Mouse (Mus musculus) stomach, postnatal 0 days (tissue): Measurements from ENCODE around the gene Brms1.

Experiments
- CTCF ChIP-seq: IDR thresholded peaks from 2 replicates; pipeline ENCODE4 v1.5.1; 2016; ENCODE audit warnings: antibody characterized with exemption, low read depth, mild to moderate bottlenecking, moderate library complexity
- EP300 ChIP-seq: optimal IDR thresholded peaks from 2 replicates; pipeline ENCODE3; 2016; ENCODE audit warnings: antibody characterized with exemption

DNA sequence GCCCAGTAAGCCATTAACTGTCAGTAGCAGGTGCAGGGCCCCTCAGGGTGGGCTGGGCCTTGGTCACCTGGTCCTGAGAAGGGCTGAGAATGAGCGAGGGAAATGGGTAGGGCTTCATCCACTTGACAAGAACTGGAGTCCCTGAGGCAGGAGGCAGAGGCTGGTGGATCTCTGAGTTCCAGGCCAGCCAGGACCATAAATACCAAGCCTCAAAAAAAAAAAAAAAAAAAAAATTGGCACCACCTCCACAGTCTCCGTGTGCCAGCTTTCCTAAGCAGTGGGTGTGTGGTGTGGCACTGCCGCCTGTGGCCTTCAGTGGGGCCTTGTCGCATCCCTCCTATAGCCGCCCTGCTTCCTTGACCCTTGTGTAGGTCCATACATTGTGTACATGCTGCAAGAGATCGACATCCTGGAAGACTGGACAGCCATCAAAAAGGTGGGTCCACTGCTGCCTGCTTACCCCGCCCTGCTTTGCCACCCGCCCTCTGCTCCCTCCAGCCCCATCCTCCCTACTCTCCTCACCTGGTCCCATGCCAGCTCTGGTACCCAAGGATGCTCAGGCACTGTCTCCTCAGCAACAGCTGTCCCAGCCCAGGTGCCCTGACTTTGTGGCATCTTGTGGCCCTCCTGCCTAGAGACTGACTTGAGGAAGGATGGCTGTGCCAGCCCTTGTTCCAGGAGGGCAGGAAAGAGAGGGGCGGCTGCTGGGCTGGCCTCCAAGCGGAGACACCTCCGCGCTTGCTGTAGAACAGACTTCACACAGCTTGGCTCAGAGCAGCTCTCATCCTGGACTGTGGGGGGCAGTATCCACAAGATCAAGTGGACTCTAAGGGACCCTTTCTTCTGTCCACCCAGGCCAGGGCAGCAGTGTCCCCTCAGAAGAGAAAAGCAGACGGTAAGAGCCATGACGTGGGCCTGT, 7.2 kb downstream of the Brms1 start:
- TF ChIP-seq CTCF (peak; percentile 23; the same call in 1 of the 2 replicates), EP300 (no peak)
